Mouse (Mus musculus) midbrain, embryonic 11.5 days (tissue): ENCODE data around the gene Ceacam20. TPM values are rescaled to one million over a fixed set of nuclear protein-coding genes. Genes with fewer than 3 reads are reported as not detected.

Experiments
- ATAC-seq: fragments of 200-750 bp; cut with Nextera tagmentation; 2 replicates; pipeline ENCODE4 v1.8.0; 2017; ENCODE audit warnings: moderate TSS enrichment, moderate library complexity; ENCODE audit not compliant: low FRiP score
- DNase-seq: peaks from one replicate; pipeline ENCODE4 v3.0.0; 2015; ENCODE audit warnings: low spot score; ENCODE audit errors: missing footprints
- H3K27ac ChIP-seq: fragments of 300-500 bp; sonication (generic); 2 replicates; pipeline ENCODE4 v1.5.1; 2014; ENCODE audit warnings: low read depth, low read length
- H3K27me3 ChIP-seq: fragments of 300-500 bp; sonication (generic); 2 replicates; pipeline ENCODE4 v1.6.1; 2014; ENCODE audit warnings: mild to moderate bottlenecking, low read length, moderate library complexity, mixed read lengths; ENCODE audit not compliant: control insufficient read depth, insufficient read depth
- H3K36me3 ChIP-seq: fragments of 300-500 bp; sonication (generic); 2 replicates; pipeline ENCODE4 v1.6.1; 2014; ENCODE audit warnings: mild to moderate bottlenecking, low read length, moderate library complexity, mixed read lengths; ENCODE audit not compliant: control insufficient read depth, insufficient read depth
- H3K4me1 ChIP-seq: fragments of 300-500 bp; sonication (generic); 2 replicates; pipeline ENCODE4 v1.6.1; 2014; ENCODE audit warnings: low read length; ENCODE audit not compliant: control insufficient read depth, insufficient read depth
- H3K4me2 ChIP-seq: fragments of 300-500 bp; sonication (generic); 2 replicates; pipeline ENCODE4 v1.6.1; 2014; ENCODE audit warnings: mild to moderate bottlenecking, moderate library complexity
- H3K4me3 ChIP-seq: fragments of 300-500 bp; sonication (generic); 2 replicates; pipeline ENCODE4 v1.5.1; 2014; ENCODE audit warnings: low read depth, low read length
- H3K9ac ChIP-seq: fragments of 300-500 bp; sonication (generic); 2 replicates; pipeline ENCODE4 v1.6.1; 2014; ENCODE audit warnings: low read length
- H3K9me3 ChIP-seq: fragments of 300-500 bp; sonication (generic); 2 replicates; pipeline ENCODE4 v1.6.1; 2016; ENCODE audit warnings: low read length; ENCODE audit not compliant: control insufficient read depth
- WGBS: fragments of 180-500 bp; shearing (Covaris S2); extraction: QIAGEN DNeasy Blood & Tissue Kit; methylation state at CpG from one replicate; pipeline ENCODE4 v1.1.7; 2014; 5-methylcytosine and 5-hydroxymethylcytosine counted together
- polyA plus RNA-seq: library from polyadenylated mRNA; unstranded; fragments of >200 nt; fragmentation: Nextera tagmentation; extraction: Ambion mirVana; gene quantifications from 2 replicates; pipeline ENCODE4 v1.2.1, GENCODE M21; 2014

The Ceacam20 gene
- polyA plus RNA-seq, 1 experiment from 2014 or later: not detected

GRCm38 (mm10) chr7:19932133-19932876, 32.9 kb upstream of the Ceacam20 start:
- Histone ChIP-seq H3K9ac (no peak overlapping the region), H3K9me3 (no peaks in the 10 kb centered on the region), H3K27me3 (no peaks in the 10 kb centered on the region), H3K4me2 (no peak overlapping the region), H3K27ac (no peak overlapping the region), H3K36me3 (no peaks in the 10 kb centered on the region), H3K4me1 (no peaks in the 10 kb centered on the region), H3K4me3 (no peak overlapping the region)
- WGBS: 32% methylated on average over 13 of the region's 13 CpGs
- ATAC-seq: 0 out of 2 replicates have a peak, but pooled peaks have one; percentile 49
- DNase-seq: no peak

GRCm38 (mm10) chr7:19932877-19933809, 32.1 kb upstream of the Ceacam20 start:
- H3K4me2 ChIP-seq: peak overlapping the region; percentile 27
- ATAC-seq (peak; percentile 64; the same call in 1 of the 2 replicates), DNase-seq (no peak)
- no peak overlapping the region for H3K27ac ChIP-seq
- H3K9me3 ChIP-seq: no peaks in the 10 kb centered on the region
- WGBS: 30% methylated on average over 21 of the region's 21 CpGs
- H3K9ac ChIP-seq: 0 out of 2 replicates have a peak overlapping the region, but pooled peaks have one; percentile 12
- no peaks in the 10 kb centered on the region for H3K36me3 ChIP-seq
- H3K4me3 ChIP-seq: 0 out of 2 replicates have a peak overlapping the region, but pooled peaks have one; percentile 2
- no peaks in the 10 kb centered on the region for H3K4me1 ChIP-seq
- no peaks in the 10 kb centered on the region for H3K27me3 ChIP-seq

- Histone ChIP-seq H3K4me3 (no peak overlapping the region), H3K9ac (no peak overlapping the region), H3K4me2 (no peak overlapping the region), H3K36me3 (no peaks in the 10 kb centered on the region), H3K27me3 (no peaks in the 10 kb centered on the region), H3K4me1 (no peaks in the 10 kb centered on the region), H3K27ac (no peak overlapping the region), H3K9me3 (no peaks in the 10 kb centered on the region)
- peak; percentile 81 for DNase-seq
- ATAC-seq: no peak
- WGBS: 83% methylated on average over 20 of the region's 20 CpGs
Measured at GRCm38 (mm10) chr7:19935171-19935751, 30.0 kb upstream of the Ceacam20 start.

GRCm38 (mm10) chr7:19935961-19936360, 29.3 kb upstream of the Ceacam20 start:
- no peak overlapping the region for H3K4me2 ChIP-seq
- DNase-seq (no peak), ATAC-seq (no peak)
- H3K27me3 ChIP-seq: no peaks in the 10 kb centered on the region
- no peaks in the 10 kb centered on the region for H3K36me3 ChIP-seq
- H3K27ac ChIP-seq: no peak overlapping the region
- no peaks in the 10 kb centered on the region for H3K9me3 ChIP-seq
- no peak overlapping the region for H3K4me3 ChIP-seq
- 84% methylated on average over 6 of the region's 6 CpGs for WGBS
- H3K9ac ChIP-seq: no peak overlapping the region
- H3K4me1 ChIP-seq: no peaks in the 10 kb centered on the region

- Histone ChIP-seq H3K27me3 (no peaks in the 10 kb centered on the region), H3K4me3 (no peak overlapping the region), H3K4me1 (no peaks in the 10 kb centered on the region), H3K36me3 (no peaks in the 10 kb centered on the region), H3K9ac (no peak overlapping the region), H3K9me3 (no peaks in the 10 kb centered on the region), H3K4me2 (no peak overlapping the region), H3K27ac (no peak overlapping the region)
- WGBS: 81% methylated on average over 11 of the region's 11 CpGs
- ATAC-seq: no peak
- no peak for DNase-seq
Measured at GRCm38 (mm10) chr7:19937229-19937821, 27.9 kb upstream of the Ceacam20 start.

GRCm38 (mm10) chr7:19939555-19940235, 25.5 kb upstream of the Ceacam20 start:
- WGBS: 70% methylated on average over 10 of the region's 12 CpGs

GRCm38 (mm10) chr7:19940256-19940655, 25.0 kb upstream of the Ceacam20 start:
- H3K36me3 ChIP-seq: no peaks in the 10 kb centered on the region
- H3K9ac ChIP-seq: no peak overlapping the region
- H3K27me3 ChIP-seq: no peaks in the 10 kb centered on the region
- DNase-seq (no peak), ATAC-seq (no peak)
- H3K9me3 ChIP-seq: no peaks in the 10 kb centered on the region
- no peak overlapping the region for H3K4me3 ChIP-seq
- H3K27ac ChIP-seq: no peak overlapping the region
- 57% methylated on average over 5 of the region's 6 CpGs for WGBS
- H3K4me2 ChIP-seq: no peak overlapping the region
- no peaks in the 10 kb centered on the region for H3K4me1 ChIP-seq

More at GRCm38 (mm10) chr7:19939555-19940235, 25.5 kb upstream of the Ceacam20 start:
- Histone ChIP-seq H3K27me3 (no peaks in the 10 kb centered on the region), H3K36me3 (no peaks in the 10 kb centered on the region), H3K9me3 (no peaks in the 10 kb centered on the region), H3K4me1 (no peaks in the 10 kb centered on the region), H3K27ac (no peak overlapping the region), H3K4me3 (no peak overlapping the region), H3K9ac (no peak overlapping the region), H3K4me2 (no peak overlapping the region)
- ATAC-seq: no peak
- no peak for DNase-seq

GRCm38 (mm10) chr7:19944709-19945108, 20.5 kb upstream of the Ceacam20 start:
- Histone ChIP-seq H3K9me3 (no peaks in the 10 kb centered on the region), H3K27me3 (no peaks in the 10 kb centered on the region), H3K9ac (no peak overlapping the region), H3K4me1 (no peaks in the 10 kb centered on the region), H3K36me3 (no peaks in the 10 kb centered on the region), H3K27ac (no peak overlapping the region), H3K4me2 (no peak overlapping the region), H3K4me3 (no peak overlapping the region)
- DNase-seq (no peak), ATAC-seq (no peak)
- WGBS: 88% methylated on average over 8 of the region's 8 CpGs
